16 mouse cellular contexts compared by ENCODE assay signal in genomic region chr13:117215481-117215880, GRCm38 (mm10). TPM values are rescaled to one million over a fixed set of nuclear protein-coding genes. Genes with fewer than 3 reads are reported as not detected.
DNase-seq lines count a peak whose midpoint lies in the region; ATAC-seq and TF ChIP-seq lines count a peak whose summit lies in the region.
"Had no signal": no experiment of that assay in that cellular context is flagged by ENCODE, and none has a peak within 500 bp of the region (broad histone marks: within the 10 kb centered on the region; RNA-seq: fewer than 3 reads in every experiment).

No protein-coding gene starts in this region.

- no peak overlapping the region for H3K9ac ChIP-seq in forebrain, embryonic 13.5 days
- H3K9ac ChIP-seq in forebrain, embryonic 12.5 days, result no peak overlapping the region
- H3K9ac ChIP-seq in midbrain, embryonic 15.5 days, result no peak overlapping the region
- peak overlapping the region; percentile 56; the same call in 1 of the 2 replicates for H3K9ac ChIP-seq in ES-E14 (ENCODE audit: insufficient read depth, low read depth, low read length, poor library complexity, severe bottlenecking)
- no peak overlapping the region for H3K9ac ChIP-seq in embryonic facial prominence, embryonic 14.5 days (ENCODE audit: low read depth, low read length)
- H3K9ac ChIP-seq: liver, embryonic 15.5 days had no signal

- no peaks in the 10 kb centered on the region for H3K9me3 ChIP-seq in forebrain, embryonic 13.5 days (replicated peaks)
- H3K9me3 ChIP-seq in forebrain, embryonic 12.5 days, result no peaks in the 10 kb centered on the region
- no peaks in the 10 kb centered on the region for H3K9me3 ChIP-seq in midbrain, embryonic 10.5 days (replicated peaks)
- no peaks in the 10 kb centered on the region for H3K9me3 ChIP-seq in midbrain, embryonic 15.5 days
- H3K9me3 ChIP-seq in ES-E14 (ENCODE audit: control insufficient read depth, insufficient read depth, low read depth, low read length), result no peaks in the 10 kb centered on the region
- no peaks in the 10 kb centered on the region for H3K9me3 ChIP-seq in embryonic facial prominence, embryonic 14.5 days (ENCODE audit: control insufficient read depth, low read length)
- H3K9me3 ChIP-seq: liver, embryonic 15.5 days had no signal

- no peaks in the 10 kb centered on the region for H3K36me3 ChIP-seq in forebrain, embryonic 13.5 days (ENCODE audit: poor library complexity, severe bottlenecking)
- H3K36me3 ChIP-seq in forebrain, embryonic 12.5 days (replicated peaks), result no peaks in the 10 kb centered on the region
- H3K36me3 ChIP-seq in midbrain, embryonic 10.5 days, result no peaks in the 10 kb centered on the region
- H3K36me3 ChIP-seq in midbrain, embryonic 15.5 days (replicated peaks), result no peaks in the 10 kb centered on the region
- no peaks in the 10 kb centered on the region for H3K36me3 ChIP-seq in ES-E14 (ENCODE audit: control insufficient read depth, insufficient read depth, low read length, poor library complexity, severe bottlenecking)
- no peaks in the 10 kb centered on the region for H3K36me3 ChIP-seq in embryonic facial prominence, embryonic 14.5 days (ENCODE audit: control insufficient read depth, insufficient read depth, low read length)
- H3K36me3 ChIP-seq: liver, embryonic 15.5 days had no signal

- no peak overlapping the region for H3K4me3 ChIP-seq in forebrain, embryonic 13.5 days
- H3K4me3 ChIP-seq in forebrain, embryonic 12.5 days (replicated peaks), result no peak overlapping the region
- H3K4me3 ChIP-seq in midbrain, embryonic 10.5 days, result 0 out of 2 replicates have a peak overlapping the region, but pooled peaks have one; percentile 2
- H3K4me3 ChIP-seq in midbrain, embryonic 15.5 days, result no peak overlapping the region
- H3K4me3 ChIP-seq in ES-E14 (ENCODE audit: insufficient read depth in 1 of 2, low read depth in 1 of 2, low read length in 2 of 2, poor library complexity in 1 of 2, severe bottlenecking in 1 of 2), result no peak overlapping the region
- no peak overlapping the region for H3K4me3 ChIP-seq in embryonic facial prominence, embryonic 14.5 days (ENCODE audit: low read depth, low read length)
- H3K4me3 ChIP-seq: layer of hippocampus, adult 2 months; liver, embryonic 15.5 days had no signal

- no peaks in the 10 kb centered on the region; the same call in 1 of the 2 replicates for H3K4me1 ChIP-seq in forebrain, embryonic 13.5 days
- peaks cover 20% of the 10 kb centered on the region for H3K4me1 ChIP-seq in forebrain, embryonic 12.5 days
- peaks cover 39% of the 10 kb centered on the region for H3K4me1 ChIP-seq in midbrain, embryonic 10.5 days
- peaks cover 11% of the 10 kb centered on the region for H3K4me1 ChIP-seq in midbrain, embryonic 15.5 days
- peaks cover 2 to 18% of the 10 kb centered on the region in 2 experiments; a peak in 3 of 4 replicates for H3K4me1 ChIP-seq in ES-E14 (ENCODE audit: control insufficient read depth in 2 of 2, insufficient read depth in 2 of 2, low read length in 2 of 2, poor library complexity in 1 of 2)
- H3K4me1 ChIP-seq in embryonic facial prominence, embryonic 14.5 days (ENCODE audit: control insufficient read depth, insufficient read depth, low read length), result no peaks in the 10 kb centered on the region

- 0 out of 2 replicates have a peak overlapping the region, but pooled peaks have one; percentile 5 for H3K4me2 ChIP-seq in forebrain, embryonic 13.5 days
- H3K4me2 ChIP-seq in forebrain, embryonic 12.5 days, result no peak overlapping the region
- no peak overlapping the region for H3K4me2 ChIP-seq in midbrain, embryonic 15.5 days
- no peak overlapping the region for H3K4me2 ChIP-seq in embryonic facial prominence, embryonic 14.5 days (ENCODE audit: low read depth, low read length)
- H3K4me2 ChIP-seq: liver, embryonic 15.5 days had no signal

- DNase-seq in midbrain, embryonic 10.5 days (ENCODE audit: low spot score), result peak; percentile 77
- no peak for DNase-seq in ES-E14 (ENCODE audit: low read depth, low spot score)
- DNase-seq in embryonic facial prominence, embryonic 14.5 days (ENCODE audit: low spot score), result peak; percentile 47
- no peak for DNase-seq in adrenal gland, postnatal 36 days
- no peak for DNase-seq in Muller cell, postnatal 12 days (ENCODE audit: inconsistent ontology term)
- DNase-seq: cerebellum, postnatal 10 days; gastrocnemius, postnatal 25 days; kidney, adult 8-10 months had no signal

- 4% methylated on average over 10 of the region's 10 CpGs for WGBS in forebrain, embryonic 13.5 days
- WGBS in forebrain, embryonic 12.5 days, result 3% methylated on average over 10 of the region's 10 CpGs
- under 1% methylated on average over 10 of the region's 10 CpGs for WGBS in midbrain, embryonic 10.5 days
- 3% methylated on average over 10 of the region's 10 CpGs for WGBS in midbrain, embryonic 15.5 days
- 11% methylated on average over 10 of the region's 10 CpGs for WGBS in embryonic facial prominence, embryonic 14.5 days

- in situ Hi-C loops in ES-E14 (cut with MboI; ENCODE audit: low sequenced_read_pairs in 2 of 2, unreplicated experiment in 2 of 2), result no loop called here

- no peak for ATAC-seq in forebrain, embryonic 13.5 days
- no peak for ATAC-seq in forebrain, embryonic 12.5 days (ENCODE audit: low FRiP score)
- no peak for ATAC-seq in midbrain, embryonic 15.5 days (replicated peaks)
- no peak for ATAC-seq in embryonic facial prominence, embryonic 14.5 days (ENCODE audit: low read depth)

- no peak overlapping the region for H3K27ac ChIP-seq in forebrain, embryonic 13.5 days
- H3K27ac ChIP-seq in forebrain, embryonic 12.5 days, result no peak overlapping the region
- H3K27ac ChIP-seq in midbrain, embryonic 10.5 days (replicated peaks), result peak overlapping the region; percentile 69
- H3K27ac ChIP-seq in midbrain, embryonic 15.5 days, result no peak overlapping the region
- peak overlapping the region; percentile 74 for H3K27ac ChIP-seq in ES-E14 (ENCODE audit: insufficient read depth, low read depth, low read length, poor library complexity, severe bottlenecking)
- no peak overlapping the region for H3K27ac ChIP-seq in embryonic facial prominence, embryonic 14.5 days (replicated peaks; ENCODE audit: low read depth, low read length)
- H3K27ac ChIP-seq: layer of hippocampus, adult 2 months; liver, embryonic 15.5 days; stomach, postnatal 0 days had no signal

- H3K27me3 ChIP-seq in forebrain, embryonic 13.5 days, result no peaks in the 10 kb centered on the region
- no peaks in the 10 kb centered on the region for H3K27me3 ChIP-seq in forebrain, embryonic 12.5 days
- peaks cover 7% of the 10 kb centered on the region; the same call in 1 of the 2 replicates for H3K27me3 ChIP-seq in midbrain, embryonic 10.5 days (ENCODE audit: low read depth, poor library complexity, severe bottlenecking)
- H3K27me3 ChIP-seq in midbrain, embryonic 15.5 days (replicated peaks), result no peaks in the 10 kb centered on the region
- peaks cover 6% of the 10 kb centered on the region for H3K27me3 ChIP-seq in embryonic facial prominence, embryonic 14.5 days (replicated peaks; ENCODE audit: control insufficient read depth, insufficient read depth, low read length)

TF ChIP-seq in ES-E14, 5 proteins besides CTCF, POLR2A, EP300 and RAD21:
- TF ChIP-seq ZC3H11A (IDR thresholded peaks at IDR 0.05; ENCODE audit: borderline replicate concordance, low read depth, low read length) (no peak), ZNF384 (IDR thresholded peaks at IDR 0.05; ENCODE audit: low read depth, low read length) (no peak), MAFK (IDR thresholded peaks at IDR 0.05; ENCODE audit: insufficient read depth, low read depth, low read length) (no peak), CHD2 (IDR thresholded peaks at IDR 0.05; ENCODE audit: low read depth, low read length) (no peak)

RNA-seq across cellular contexts. Expression of gene Gm17509, which starts 5.4 kb away (rescaled TPM):
- polyA plus RNA-seq in forebrain, embryonic 13.5 days (2015; fragmentation: Nextera tagmentation; extraction: Ambion mirVana), result 0.59 and 0.64 TPM in 2 replicates
- polyA plus RNA-seq in forebrain, embryonic 12.5 days (2016; fragmentation: Nextera tagmentation; extraction: Ambion mirVana), result 1.4 and 1.5 TPM in 2 replicates
- 1.1 and 1.4 TPM in 2 replicates for polyA plus RNA-seq in midbrain, embryonic 10.5 days (2016; fragmentation: Nextera tagmentation; extraction: Ambion mirVana)
- polyA plus RNA-seq in midbrain, embryonic 15.5 days (2015; fragmentation: Nextera tagmentation; extraction: Ambion mirVana), result 0.46 and 0.51 TPM in 2 replicates
- 1.3 and 5.5 TPM in 2 replicates for total RNA-seq in ES-E14 (2012; rRNA removed)
- 0.12 and 0.19 TPM in 2 replicates for polyA plus RNA-seq in embryonic facial prominence, embryonic 14.5 days (2014; fragmentation: Nextera tagmentation; extraction: Ambion mirVana)
- under 1 TPM in 1 of 2 experiments, not detected in 1; 0.16 TPM for total RNA-seq in adrenal gland, postnatal 36 days (2021)
- total RNA-seq: adrenal gland, adult 18-20 months; gastrocnemius, postnatal 25 days had no signal
- polyA plus RNA-seq: small intestine, adult 2 months; stomach, postnatal 0 days had no signal

RNA-seq across cellular contexts. Expression of gene Emb, which starts 7.1 kb away (rescaled TPM):
- 12.6 and 15.6 TPM in 2 replicates for polyA plus RNA-seq in forebrain, embryonic 13.5 days (2015; fragmentation: Nextera tagmentation; extraction: Ambion mirVana)
- 20.5 and 22.5 TPM in 2 replicates for polyA plus RNA-seq in forebrain, embryonic 12.5 days (2016; fragmentation: Nextera tagmentation; extraction: Ambion mirVana)
- polyA plus RNA-seq in midbrain, embryonic 10.5 days (2016; fragmentation: Nextera tagmentation; extraction: Ambion mirVana), result 45.5 and 58.1 TPM in 2 replicates
- polyA plus RNA-seq in midbrain, embryonic 15.5 days (2015; fragmentation: Nextera tagmentation; extraction: Ambion mirVana), result 12.2 and 12.5 TPM in 2 replicates
- total RNA-seq in ES-E14 (2012; rRNA removed), result 144 and 229 TPM in 2 replicates
- 31.7 and 34.5 TPM in 2 replicates for polyA plus RNA-seq in embryonic facial prominence, embryonic 14.5 days (2014; fragmentation: Nextera tagmentation; extraction: Ambion mirVana)
- total RNA-seq in adrenal gland, postnatal 36 days (2021), result 10 to 100 TPM; 16.9 to 84.2 TPM

Comparison
In these comparisons a context has a peak if more than half of its experiments do, and no peak if none do; other contexts are left out.
1. H3K27ac ChIP-seq: peak in midbrain, embryonic 10.5 days (single experiment) and ES-E14 (single experiment); none in forebrain, embryonic 13.5 days (single experiment), forebrain, embryonic 12.5 days (single experiment), midbrain, embryonic 15.5 days (single experiment) and embryonic facial prominence, embryonic 14.5 days (single experiment).
2. DNase-seq: peak in midbrain, embryonic 10.5 days (single experiment) and embryonic facial prominence, embryonic 14.5 days (single experiment); none in ES-E14 (single experiment), adrenal gland, postnatal 36 days (0 of 2) and Muller cell, postnatal 12 days (single experiment).